Mouse (Mus musculus) neural tube, embryonic 11.5 days (tissue): ENCODE measurements at regions not wholly inside any gene's neighbourhood (a gene's known extent, or its start where the extent isn't known, plus 50 kb on each side); places are given as distances from the start of the nearest gene placed in this dataset.

Experiments used
- ATAC-seq: fragments of 200-750 bp; cut with Nextera tagmentation; 2 replicates; pipeline ENCODE4 v1.8.0; 2017; ENCODE audit warnings: moderate number of reproducible peaks, mild to moderate bottlenecking, moderate TSS enrichment, moderate library complexity; ENCODE audit not compliant: insufficient read depth, low FRiP score, low TSS enrichment
- DNase-seq: peaks from one replicate; pipeline ENCODE4 v3.0.0-alpha.2; 2015; ENCODE audit warnings: low spot score
- H3K27ac ChIP-seq: fragments of 300-500 bp; sonication (generic); 2 replicates; pipeline ENCODE4 v1.5.1; 2014; ENCODE audit warnings: low read depth, mild to moderate bottlenecking, low read length
- H3K27me3 ChIP-seq: fragments of 300-500 bp; sonication (generic); 2 replicates; pipeline ENCODE4 v1.6.1; 2014; ENCODE audit warnings: mild to moderate bottlenecking, low read length, mixed read lengths; ENCODE audit not compliant: control insufficient read depth, insufficient read depth
- H3K36me3 ChIP-seq: fragments of 300-500 bp; sonication (generic); 2 replicates; pipeline ENCODE4 v1.6.1; 2014; ENCODE audit warnings: mild to moderate bottlenecking, low read length, moderate library complexity, mixed read lengths; ENCODE audit not compliant: control insufficient read depth, insufficient read depth
- H3K4me1 ChIP-seq: fragments of 300-500 bp; sonication (generic); 2 replicates; pipeline ENCODE4 v1.6.1; 2014; ENCODE audit warnings: low read length, mixed read lengths; ENCODE audit not compliant: control insufficient read depth, insufficient read depth
- H3K4me2 ChIP-seq: fragments of 300-500 bp; sonication (generic); 2 replicates; pipeline ENCODE4 v1.6.1; 2014; ENCODE audit warnings: low read depth, mild to moderate bottlenecking, moderate library complexity
- H3K4me3 ChIP-seq: fragments of 300-500 bp; sonication (generic); 2 replicates; pipeline ENCODE4 v1.5.1; 2014; ENCODE audit warnings: low read depth, low read length
- H3K9ac ChIP-seq: fragments of 300-500 bp; sonication (generic); 2 replicates; pipeline ENCODE4 v1.6.1; 2014; ENCODE audit warnings: mild to moderate bottlenecking, low read length
- H3K9me3 ChIP-seq: fragments of 300-500 bp; sonication (generic); 2 replicates; pipeline ENCODE4 v1.6.1; 2016; ENCODE audit warnings: low read length; ENCODE audit not compliant: control insufficient read depth
- WGBS: fragments of 180-500 bp; shearing (Covaris S2); extraction: QIAGEN DNeasy Blood & Tissue Kit; methylation state at CpG from one replicate; pipeline ENCODE4 v1.1.7; 2014; 5-methylcytosine and 5-hydroxymethylcytosine counted together

DNA sequence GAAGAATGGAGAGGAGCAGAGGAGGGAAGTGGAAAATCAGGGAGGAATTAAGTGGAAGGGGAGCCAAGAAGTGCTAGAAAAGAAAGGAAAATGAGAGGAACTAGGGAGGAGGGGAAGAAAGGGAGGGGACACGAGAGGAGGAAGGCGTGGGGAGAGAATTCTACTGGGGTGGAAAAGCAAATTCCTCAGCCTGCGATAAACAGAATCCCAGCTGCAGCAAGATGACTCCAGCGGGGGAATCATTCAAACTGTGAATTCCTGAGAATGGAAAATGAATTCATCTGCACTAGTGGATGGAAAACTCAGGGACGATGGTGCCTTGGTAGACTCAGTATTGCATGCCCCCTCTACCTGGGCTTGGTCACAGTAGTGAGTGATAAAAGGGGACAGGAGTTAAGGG, 322.6 kb downstream of the Bcor start:
- Histone ChIP-seq H3K27ac (no peak overlapping the region), H3K4me2 (no peak overlapping the region), H3K4me3 (no peak overlapping the region), H3K36me3 (no peaks in the 10 kb centered on the region), H3K9me3 (no peaks in the 10 kb centered on the region), H3K4me1 (no peaks in the 10 kb centered on the region), H3K27me3 (no peaks in the 10 kb centered on the region), H3K9ac (no peak overlapping the region)
- 76% methylated on average over 5 of the region's 5 CpGs for WGBS
- no peak for DNase-seq
- no peak for ATAC-seq

DNA sequence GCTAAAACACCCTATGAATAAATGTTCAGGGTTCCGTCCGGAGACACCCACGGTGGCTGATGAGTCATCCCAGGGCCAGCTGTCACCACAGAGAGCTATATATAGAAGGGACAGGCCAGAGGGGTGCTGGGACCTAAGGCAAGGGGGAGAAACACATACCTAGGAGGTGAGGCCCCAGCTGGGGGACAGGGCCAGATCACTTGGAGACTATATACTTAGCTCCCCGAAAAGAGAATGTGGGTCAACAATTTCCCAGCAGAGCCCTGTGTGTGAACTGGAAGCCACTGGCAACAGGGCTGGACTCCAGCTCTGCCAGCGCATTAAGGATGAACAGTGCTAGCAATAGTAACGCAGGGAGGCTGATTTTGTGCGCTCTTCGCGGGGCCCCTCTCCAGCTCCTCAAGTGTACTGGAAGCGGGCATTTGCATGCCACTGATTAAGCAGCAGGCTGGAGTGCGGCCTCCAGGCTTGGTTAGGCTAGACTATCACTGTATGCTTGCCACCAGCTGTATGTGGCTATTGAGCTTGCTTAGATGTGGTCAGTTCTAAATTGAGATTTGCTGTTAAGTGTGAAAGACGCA, 320.4 kb downstream of the Bcor start:
- Histone ChIP-seq H3K27me3 (no peaks in the 10 kb centered on the region), H3K27ac (no peak overlapping the region), H3K4me1 (no peaks in the 10 kb centered on the region), H3K36me3 (no peaks in the 10 kb centered on the region), H3K4me3 (no peak overlapping the region), H3K9ac (no peak overlapping the region), H3K4me2 (no peak overlapping the region), H3K9me3 (no peaks in the 10 kb centered on the region)
- ATAC-seq (no peak), DNase-seq (no peak)
- WGBS: 76% methylated on average over 12 of the region's 12 CpGs

DNA sequence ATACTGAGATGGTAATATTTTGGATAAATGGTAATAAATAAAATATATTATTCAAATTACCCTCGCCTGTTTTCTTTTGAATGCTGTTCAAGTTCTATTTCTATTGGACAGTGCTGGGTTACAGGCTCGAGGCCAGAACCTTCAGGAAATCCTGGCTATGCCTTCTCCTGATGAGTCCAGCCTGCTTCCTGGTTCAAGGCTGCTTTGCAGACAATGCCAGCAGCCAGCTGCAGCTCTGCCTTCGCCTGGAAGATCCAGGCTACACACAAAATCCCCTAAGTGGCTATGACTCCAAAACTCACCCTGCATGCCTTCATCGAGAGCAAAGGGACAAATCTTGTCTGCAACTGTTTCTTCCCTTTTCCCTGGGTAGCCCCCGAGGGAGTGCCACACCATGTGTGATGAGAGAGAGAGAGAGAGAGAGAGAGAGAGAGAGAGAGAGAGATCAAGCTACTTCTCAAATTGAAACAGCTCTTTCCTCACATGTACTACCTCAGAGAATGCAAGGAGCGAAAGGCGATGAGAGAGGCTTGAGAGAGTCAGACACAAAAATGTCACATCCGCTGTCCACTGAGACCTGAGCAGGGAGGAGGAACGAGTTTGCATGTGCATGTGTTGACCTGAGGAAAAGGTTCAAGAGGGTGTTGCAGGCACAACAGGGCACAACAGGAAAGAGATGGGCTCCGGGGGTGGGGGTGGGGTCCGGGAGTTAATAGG, 319.7 kb downstream of the Bcor start:
- ATAC-seq: no peak
- H3K27me3 ChIP-seq: no peaks in the 10 kb centered on the region
- H3K36me3 ChIP-seq: no peaks in the 10 kb centered on the region
- no peak overlapping the region for H3K4me2 ChIP-seq
- no peak overlapping the region for H3K9ac ChIP-seq
- no peaks in the 10 kb centered on the region for H3K4me1 ChIP-seq
- WGBS: 70% methylated on average over 10 of the region's 11 CpGs
- no peak overlapping the region for H3K27ac ChIP-seq
- H3K4me3 ChIP-seq: no peak overlapping the region
- DNase-seq: no peak
- H3K9me3 ChIP-seq: no peaks in the 10 kb centered on the region

DNA sequence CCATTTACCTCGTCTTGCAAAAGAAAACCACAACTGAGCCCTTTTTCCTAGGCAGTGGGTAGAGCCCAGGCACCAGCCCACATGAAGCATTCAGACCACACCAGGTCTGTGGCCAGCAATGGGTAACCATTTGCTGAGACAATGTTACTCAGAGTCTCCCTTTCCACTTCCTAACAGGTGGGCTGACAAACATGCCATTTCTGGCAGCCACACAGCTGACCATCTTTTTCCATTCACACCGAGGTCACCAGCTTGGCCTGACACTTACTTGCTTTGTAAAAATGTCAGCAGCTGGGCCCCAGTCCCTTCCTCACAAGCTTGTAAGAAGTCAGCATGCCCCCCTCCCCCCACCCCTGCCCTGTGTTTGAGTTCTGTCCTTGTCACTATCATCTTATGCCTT, 314.6 kb downstream of the Bcor start:
- WGBS: 77% methylated on average over 2 of the region's 2 CpGs
- Histone ChIP-seq H3K9ac (no peak overlapping the region), H3K27ac (no peak overlapping the region), H3K27me3 (peaks cover 2% of the 10 kb centered on the region; the same call in 1 of the 2 replicates), H3K9me3 (no peaks in the 10 kb centered on the region), H3K36me3 (no peaks in the 10 kb centered on the region), H3K4me3 (no peak overlapping the region), H3K4me1 (no peaks in the 10 kb centered on the region), H3K4me2 (no peak overlapping the region)
- ATAC-seq: no peak
- DNase-seq: no peak

DNA sequence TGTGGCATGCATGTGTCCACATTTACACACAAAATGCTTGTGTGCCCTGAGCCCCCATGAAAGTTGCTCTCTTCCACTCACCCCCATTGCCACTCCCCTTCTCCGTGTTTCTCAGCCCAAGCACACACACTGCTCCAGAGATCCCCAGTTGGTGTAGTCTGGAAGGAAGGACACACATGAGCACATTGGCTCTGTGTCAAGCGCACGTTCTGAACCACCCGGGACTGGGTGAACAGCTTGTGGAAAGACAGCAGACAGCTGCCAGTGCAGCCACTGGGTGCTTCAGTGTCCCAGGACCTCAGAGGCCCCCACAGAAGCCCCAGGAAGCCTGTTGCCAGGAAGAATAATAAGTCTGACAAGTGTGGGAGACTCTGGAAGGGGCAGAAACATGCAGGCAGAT, 304.2 kb downstream of the Bcor start:
- DNase-seq (no peak), ATAC-seq (no peak)
- no peak overlapping the region for H3K4me3 ChIP-seq
- H3K4me2 ChIP-seq: no peak overlapping the region
- no peak overlapping the region for H3K27ac ChIP-seq
- no peak overlapping the region for H3K9ac ChIP-seq
- no peaks in the 10 kb centered on the region for H3K36me3 ChIP-seq
- WGBS: 73% methylated on average over 4 of the region's 4 CpGs
- H3K27me3 ChIP-seq: peaks cover 3% of the 10 kb centered on the region; the same call in 1 of the 2 replicates
- H3K9me3 ChIP-seq: no peaks in the 10 kb centered on the region
- no peaks in the 10 kb centered on the region for H3K4me1 ChIP-seq

DNA sequence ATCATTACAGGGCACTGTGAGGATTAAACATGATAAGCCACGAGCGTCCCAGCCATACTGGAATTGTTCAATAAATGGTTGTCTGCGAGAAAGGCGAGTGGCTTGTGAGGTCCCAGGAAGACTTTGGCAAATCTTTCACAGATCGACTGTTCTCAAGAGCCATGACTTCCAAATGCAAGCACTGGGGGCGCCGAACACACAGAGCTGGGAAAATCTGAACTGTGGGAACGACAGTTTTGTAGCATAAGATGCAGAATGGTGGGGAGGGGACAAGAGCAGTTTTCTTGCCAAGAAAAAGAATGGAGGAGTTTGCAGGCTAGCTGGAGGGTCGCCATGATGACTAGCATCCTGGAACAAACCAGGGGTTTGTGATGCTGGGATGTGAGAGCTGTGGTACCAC, 300.8 kb downstream of the Bcor start:
- no peak overlapping the region for H3K9ac ChIP-seq
- H3K4me1 ChIP-seq: no peaks in the 10 kb centered on the region; the same call in 1 of the 2 replicates
- H3K4me2 ChIP-seq: no peak overlapping the region
- no peak overlapping the region for H3K27ac ChIP-seq
- no peak for ATAC-seq
- no peak for DNase-seq
- H3K36me3 ChIP-seq: no peaks in the 10 kb centered on the region
- H3K27me3 ChIP-seq: peaks cover 6% of the 10 kb centered on the region; the same call in 1 of the 2 replicates
- 62% methylated on average over 9 of the region's 9 CpGs for WGBS
- no peaks in the 10 kb centered on the region for H3K9me3 ChIP-seq
- H3K4me3 ChIP-seq: no peak overlapping the region

DNA sequence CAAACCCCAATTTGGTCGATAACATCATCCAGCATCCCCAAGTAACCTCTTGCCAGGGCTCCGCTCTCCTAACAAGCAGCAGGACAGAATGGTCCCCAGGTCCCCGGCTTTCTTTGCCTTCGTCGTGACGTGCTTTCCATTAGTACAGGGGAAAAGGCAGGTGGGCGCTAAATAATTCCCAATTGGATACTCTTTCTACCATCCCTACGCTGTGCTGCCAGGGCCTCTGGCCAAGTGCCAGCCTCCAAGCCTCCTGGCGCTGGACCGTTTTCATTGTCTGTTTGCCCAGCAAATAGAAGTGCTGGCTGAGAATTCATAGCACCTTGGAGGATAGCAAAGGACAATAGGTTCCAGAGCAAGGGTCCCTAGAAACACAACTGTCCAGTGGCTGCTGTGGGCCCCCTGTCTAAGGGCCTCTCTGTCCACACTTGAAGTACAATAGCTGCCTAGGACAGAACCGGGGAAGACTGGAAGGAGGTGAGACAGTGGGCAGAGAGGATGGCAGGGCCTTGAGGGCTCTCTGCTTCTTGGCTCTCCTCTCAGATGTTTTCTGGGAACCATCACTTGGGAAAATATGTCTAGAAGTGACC, 298.9 kb downstream of the Bcor start:
- 49% methylated on average over 11 of the region's 11 CpGs for WGBS
- no peak overlapping the region for H3K9ac ChIP-seq
- no peaks in the 10 kb centered on the region for H3K9me3 ChIP-seq
- no peaks in the 10 kb centered on the region; the same call in 1 of the 2 replicates for H3K4me1 ChIP-seq
- no peak overlapping the region for H3K27ac ChIP-seq
- H3K4me3 ChIP-seq: no peak overlapping the region
- no peaks in the 10 kb centered on the region for H3K36me3 ChIP-seq
- DNase-seq (no peak), ATAC-seq (no peak)
- H3K27me3 ChIP-seq: peaks cover 6% of the 10 kb centered on the region; the same call in 1 of the 2 replicates
- H3K4me2 ChIP-seq: no peak overlapping the region

DNA sequence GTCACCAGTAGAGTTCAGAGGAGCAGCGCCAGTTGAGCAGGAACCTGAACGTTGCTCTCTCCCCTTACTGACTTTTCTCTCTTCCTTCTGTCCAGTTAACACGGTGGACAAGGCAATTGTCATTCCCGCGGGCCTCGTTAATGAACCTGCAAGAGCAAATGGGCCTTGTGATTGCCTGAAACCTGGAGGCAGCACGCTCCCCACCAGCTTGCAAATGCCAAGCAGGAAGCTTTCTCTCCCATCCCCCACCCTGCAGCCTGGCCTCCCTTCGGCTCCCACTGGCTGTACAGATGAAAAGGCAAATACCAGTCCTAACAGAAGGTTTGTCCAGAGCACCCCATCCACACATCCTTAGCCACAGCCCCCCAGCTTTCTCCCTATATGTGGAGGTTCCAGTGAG, 298.3 kb downstream of the Bcor start:
- Histone ChIP-seq H3K9me3 (no peaks in the 10 kb centered on the region), H3K4me3 (no peak overlapping the region), H3K9ac (no peak overlapping the region), H3K4me2 (no peak overlapping the region), H3K27me3 (peaks cover 6% of the 10 kb centered on the region; the same call in 1 of the 2 replicates), H3K36me3 (no peaks in the 10 kb centered on the region), H3K4me1 (no peaks in the 10 kb centered on the region; the same call in 1 of the 2 replicates), H3K27ac (no peak overlapping the region)
- ATAC-seq (no peak), DNase-seq (peak; percentile 41)
- WGBS: 11% methylated on average over 8 of the region's 8 CpGs

DNA sequence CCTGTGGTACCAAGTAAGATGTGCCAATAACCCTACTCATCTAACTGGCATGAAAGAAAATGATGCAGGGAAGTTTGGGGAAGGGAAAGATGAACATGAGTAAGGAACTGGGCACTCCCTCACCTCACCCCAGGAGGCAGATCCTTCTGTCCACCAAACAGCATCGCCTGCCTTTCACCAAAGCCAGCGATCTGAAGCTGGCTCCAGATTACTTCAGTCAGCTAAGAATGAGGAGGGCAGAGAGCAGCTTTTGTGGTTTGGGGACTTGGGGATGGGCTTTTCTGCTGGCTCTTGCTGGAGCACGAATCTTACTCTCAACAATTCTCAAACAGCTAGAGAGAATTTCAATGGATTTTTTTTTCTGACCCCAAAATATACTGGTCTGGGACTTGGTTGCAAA, 297.0 kb downstream of the Bcor start:
- DNase-seq (no peak), ATAC-seq (no peak)
- 44% methylated on average over 3 of the region's 3 CpGs for WGBS
- H3K27ac ChIP-seq: no peak overlapping the region
- H3K36me3 ChIP-seq: no peaks in the 10 kb centered on the region
- H3K4me2 ChIP-seq: no peak overlapping the region
- peaks cover 6% of the 10 kb centered on the region; the same call in 1 of the 2 replicates for H3K27me3 ChIP-seq
- no peak overlapping the region for H3K4me3 ChIP-seq
- H3K9me3 ChIP-seq: no peaks in the 10 kb centered on the region
- no peak overlapping the region for H3K9ac ChIP-seq
- H3K4me1 ChIP-seq: no peaks in the 10 kb centered on the region; the same call in 1 of the 2 replicates
